Mouse (Mus musculus) left cerebral cortex, adult 8-10 months (tissue): ENCODE measurements around the gene Fbp1. TPM values are rescaled to one million over a fixed set of nuclear protein-coding genes. Genes with fewer than 3 reads are reported as not detected.
"Not testable (repeated sequence)": the region's sequence is repeated elsewhere in the genome, so short reads cannot be mapped to it uniquely, and the experiment has no call there.

ENCODE experiments used
- DNase-seq, 2 experiments: peaks; one replicate each; pipeline ENCODE4 v3.0.0; 2022; ENCODE audit warnings: low spot score in 2 of 2
- total RNA-seq, 4 experiments: library from RNA; stranded (reverse); gene quantifications; 2 replicates each; pipeline ENCODE4 v1.2.4; 2022

Fbp1 gene
- total RNA-seq, 4 experiments from 2014 or later, result 0.33 to 1.4 TPM; not detected in 2

DNA sequence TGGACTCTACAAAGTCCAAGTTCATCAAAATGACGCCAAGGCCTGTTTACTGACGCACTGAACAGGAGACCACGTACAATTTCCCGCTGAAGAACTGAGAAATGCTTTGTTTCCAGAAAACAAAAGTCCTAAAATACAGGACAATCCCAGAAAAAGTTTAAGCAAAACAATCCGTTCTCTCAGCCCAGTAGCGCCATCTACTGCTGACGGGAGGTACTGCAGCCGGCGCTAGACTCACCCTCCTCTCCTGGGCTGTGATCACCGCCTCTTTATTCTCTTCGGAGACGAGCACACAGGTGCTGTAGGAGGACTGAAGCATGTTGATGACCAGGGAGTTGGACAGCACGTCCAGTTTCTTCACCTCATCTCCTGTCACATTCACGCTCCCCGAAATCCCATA, 33.4 kb downstream of the Fbp1 start:
- DNase-seq, result peak in 1 of 2 experiments; percentile 68

DNA sequence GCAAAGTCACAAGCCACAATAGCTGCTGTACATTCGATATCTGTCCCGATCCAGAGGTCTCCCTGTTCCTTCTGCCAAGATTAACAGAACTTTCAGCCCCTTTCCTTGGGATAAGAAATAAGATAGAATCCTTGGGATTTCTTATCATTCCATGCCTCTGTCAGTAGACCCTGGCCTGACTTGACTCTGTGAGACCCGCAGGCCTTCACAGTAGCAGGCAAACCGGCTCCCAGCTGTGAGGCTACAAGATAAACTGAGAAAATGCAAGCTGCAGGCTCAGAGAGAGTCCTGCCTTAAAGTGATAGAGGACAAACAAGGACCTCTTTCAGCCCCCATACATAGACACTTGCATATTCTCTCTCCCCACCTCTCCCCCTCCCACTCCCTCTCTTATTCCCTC, 54.7 kb downstream of the Fbp1 start:
- no peak for DNase-seq

DNA sequence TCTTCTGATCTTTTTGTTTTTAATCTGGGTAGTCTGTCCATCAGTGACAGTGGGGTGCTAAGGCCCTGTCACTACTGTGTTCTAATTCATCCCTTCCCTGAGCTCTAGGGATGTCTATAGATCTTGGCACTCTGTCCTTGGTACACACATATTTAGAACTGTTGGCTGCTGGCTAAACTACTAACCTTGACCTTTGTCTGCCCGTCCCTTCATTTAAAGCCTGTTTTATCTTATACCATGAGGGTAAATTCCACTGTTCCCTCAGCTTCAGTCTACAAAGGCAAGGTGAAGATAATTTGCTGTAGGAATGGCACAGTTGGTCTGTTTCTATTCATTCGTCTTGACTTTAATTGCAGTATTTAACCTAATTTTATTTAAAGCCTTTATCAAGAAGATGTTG, 55.8 kb downstream of the Fbp1 start:
- DNase-seq, result no peak

DNA sequence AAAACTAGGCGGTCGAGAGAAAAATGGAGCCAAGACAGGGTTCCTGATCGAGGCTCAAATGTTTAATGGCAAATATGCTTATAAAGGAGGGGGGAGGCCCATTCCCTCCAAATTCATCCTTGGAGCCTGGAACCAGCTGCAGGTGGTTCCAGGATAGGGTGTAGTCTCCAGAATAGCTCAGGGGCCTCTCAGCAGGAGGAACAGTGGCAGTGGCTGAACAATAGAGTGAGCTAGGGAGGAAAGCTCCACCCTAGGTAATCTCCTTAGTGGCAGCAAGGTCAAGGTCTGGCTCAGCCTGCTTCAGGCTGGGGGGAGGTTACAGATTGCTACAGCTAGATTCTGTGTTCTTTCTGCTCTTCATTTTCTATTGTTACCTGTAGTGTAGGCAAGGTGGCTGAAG, 72.4 kb downstream of the Fbp1 start:
- not testable (repeated sequence) for DNase-seq

Other genes with a start within 250 kb of the Fbp1 start
- gene Platr25, start 127.6 kb downstream of the Fbp1 start, total RNA-seq, result 10 to 100 TPM; 13.5 to 14.9 (median 14.1) TPM
- gene Gm5141, start 102.5 kb downstream of the Fbp1 start, total RNA-seq, result 10 to 100 TPM in 1 of 4 experiments, 1 to 10 TPM in 3; 3.8 to 11.9 (median 6.3) TPM
- not detected for gene Fbp2, start 29.9 kb downstream of the Fbp1 start, total RNA-seq
- gene 2010111I01Rik, start 76.6 kb upstream of the Fbp1 start, total RNA-seq, result 100 to 1,000 TPM in 3 of 4 experiments, 10 to 100 TPM in 1; 98.0 to 105 (median 103) TPM